Mouse (Mus musculus) bone marrow macrophage, adult 2 months (primary cell): ENCODE measurements around the gene Rhbdf2.

Source experiments
- CTCF ChIP-seq: IDR thresholded peaks from 2 replicates; pipeline ENCODE4 v1.5.1; 2012; ENCODE audit warnings: low read depth, mild to moderate bottlenecking, low read length, moderate library complexity
- POLR2A ChIP-seq: IDR thresholded peaks from 2 replicates; pipeline ENCODE4 v1.6.1; 2012; ENCODE audit warnings: mild to moderate bottlenecking, low read depth, low read length, borderline replicate concordance

DNA sequence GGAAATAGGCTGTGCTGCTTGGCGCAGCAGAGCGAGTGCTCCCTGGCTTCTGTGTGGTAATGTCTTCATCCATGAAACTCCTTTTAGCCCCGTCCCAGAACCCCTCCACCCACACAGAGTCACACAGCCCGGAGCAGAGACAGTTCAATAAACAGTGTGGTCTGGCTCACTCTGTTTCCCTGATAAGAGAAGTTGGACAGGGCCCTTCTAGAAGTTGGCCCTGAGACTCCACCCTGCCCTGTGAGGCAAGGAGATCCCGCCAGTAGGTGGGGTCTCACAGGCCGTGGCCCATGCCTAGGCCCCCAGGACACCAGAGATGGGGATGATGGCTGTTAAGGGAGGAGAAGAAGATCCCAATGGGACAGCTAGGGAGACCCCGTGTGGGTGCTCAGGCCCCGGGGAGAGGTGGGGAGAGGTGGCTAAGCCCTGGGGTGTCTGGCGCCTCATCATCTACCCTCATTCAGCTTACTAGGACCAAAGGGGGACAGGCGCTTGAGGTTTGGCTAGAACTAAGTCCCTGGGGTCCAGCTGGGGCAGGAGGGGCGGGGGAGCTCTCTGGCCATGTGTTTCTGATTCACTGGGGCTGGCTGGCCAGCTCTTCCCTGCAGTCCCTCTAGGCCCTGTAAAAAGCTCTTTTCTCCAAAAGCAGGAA lies 20.6 kb upstream of the Rhbdf2 start:
- TF ChIP-seq CTCF (no peak), POLR2A (no peak)
